Mouse (Mus musculus) cortical plate, adult 2 months (tissue): ENCODE measurements around the gene Srsf11.

ENCODE experiments used
- CTCF ChIP-seq: fragments of 200-500 bp; IDR thresholded peaks from 2 replicates; pipeline ENCODE4 v1.5.1; 2011; ENCODE audit warnings: mild to moderate bottlenecking, control low read depth, low read length; ENCODE audit not compliant: insufficient read depth; ENCODE audit errors: extremely low read depth
- POLR2A ChIP-seq: fragments of 200-500 bp; IDR thresholded peaks from 2 replicates; pipeline ENCODE4 v1.6.1; 2011; ENCODE audit warnings: mild to moderate bottlenecking, low read length, control low read depth; ENCODE audit not compliant: insufficient read depth; ENCODE audit errors: extremely low read depth

DNA sequence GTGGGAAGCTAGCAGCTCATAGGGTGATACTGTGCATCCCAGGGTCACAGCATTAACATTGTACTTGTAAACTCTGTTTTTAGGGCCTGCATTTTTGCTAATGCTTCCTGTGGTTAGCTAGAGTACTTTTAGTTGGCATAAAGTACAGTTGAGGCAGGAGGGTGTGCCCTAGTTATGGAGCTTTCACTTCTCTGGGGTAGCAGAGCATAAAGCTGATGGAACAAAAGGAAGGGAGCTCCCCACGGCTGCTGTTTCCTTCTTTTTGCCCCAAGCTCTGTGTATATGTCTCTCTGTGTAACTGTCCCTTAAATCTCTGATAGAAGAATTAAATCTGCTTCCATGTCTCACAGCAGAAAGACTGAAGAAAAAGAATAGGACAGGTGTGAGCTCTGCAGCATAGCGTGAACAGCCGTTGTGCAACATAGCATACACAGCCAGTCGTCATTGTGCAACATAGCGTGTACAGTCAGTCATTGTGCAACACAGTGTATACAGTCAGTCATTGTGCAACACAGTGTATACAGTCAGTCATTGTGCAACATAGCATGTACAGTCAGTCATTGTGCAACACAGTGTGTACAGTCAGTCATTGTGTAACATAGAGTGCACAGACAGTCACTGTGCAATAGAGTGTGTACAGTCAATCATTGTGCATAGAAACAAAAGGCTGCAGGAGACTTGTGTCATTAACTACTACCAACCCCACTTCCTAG lies 25.5 kb upstream of the Srsf11 start:
- no peak for TF ChIP-seq CTCF
- no peak for TF ChIP-seq POLR2A
